Comparison of ENCODE assay signal across 16 mouse cellular contexts in genomic region chr13:72134101-72134768, GRCm38 (mm10).
DNase-seq lines count a peak whose midpoint lies in the region; ATAC-seq and TF ChIP-seq lines count a peak whose summit lies in the region.
"Had no signal": no experiment of that assay in that cellular context is flagged by ENCODE, and none has a peak within 500 bp of the region (broad histone marks: within the 10 kb centered on the region; RNA-seq: fewer than 3 reads in every experiment).

No protein-coding gene starts in this region.

- WGBS in embryonic facial prominence, embryonic 11.5 days, result 45% methylated on average over 8 of the region's 8 CpGs
- WGBS in heart, embryonic 15.5 days, result 23% methylated on average over 8 of the region's 8 CpGs
- 75% methylated on average over 8 of the region's 8 CpGs for WGBS in thymus, adult 2 months

- no peaks in the 10 kb centered on the region for H3K27me3 ChIP-seq in embryonic facial prominence, embryonic 11.5 days (ENCODE audit: control insufficient read depth, insufficient read depth, low read length)
- 0 out of 2 replicates have a peak, but pooled peaks cover 4% of the 10 kb centered on the region for H3K27me3 ChIP-seq in heart, embryonic 15.5 days
- no peaks in the 10 kb centered on the region for H3K27me3 ChIP-seq in thymus, adult 2 months (ENCODE audit: control insufficient read depth, insufficient read depth, low read length)
- H3K27me3 ChIP-seq: hindbrain, embryonic 15.5 days had no signal

- no peak overlapping the region for H3K27ac ChIP-seq in embryonic facial prominence, embryonic 11.5 days (replicated peaks; ENCODE audit: low read depth, low read length)
- H3K27ac ChIP-seq in heart, embryonic 15.5 days, result peak overlapping the region; percentile 78
- no peak overlapping the region for H3K27ac ChIP-seq in thymus, adult 2 months (ENCODE audit: control insufficient read depth, insufficient read depth, low read length)
- H3K27ac ChIP-seq: forebrain, embryonic 10.5 days; hindbrain, embryonic 15.5 days; limb, embryonic 13.5 days; midbrain, embryonic 10.5 days had no signal

- H3K9me3 ChIP-seq in embryonic facial prominence, embryonic 11.5 days (replicated peaks; ENCODE audit: control insufficient read depth, low read length), result no peaks in the 10 kb centered on the region
- H3K9me3 ChIP-seq in heart, embryonic 15.5 days (replicated peaks), result no peaks in the 10 kb centered on the region
- H3K9me3 ChIP-seq: forebrain, embryonic 10.5 days; hindbrain, embryonic 15.5 days; limb, embryonic 13.5 days; midbrain, embryonic 10.5 days had no signal

- intact Hi-C loops in gastrocnemius, postnatal 14 days (cut with DNase I; ENCODE audit: low total_unique reads), result no loop called here
- intact Hi-C loops in left cerebral cortex, postnatal 4 days (cut with DNase I), result no loop called here

- no peak for TF ChIP-seq CTCF in thymus, adult 2 months (IDR thresholded peaks at IDR 0.05; ENCODE audit: borderline replicate concordance, control insufficient read depth, extremely low read depth, insufficient read depth, low read length, poor library complexity)

- H3K4me3 ChIP-seq in embryonic facial prominence, embryonic 11.5 days (ENCODE audit: low read depth, low read length), result no peak overlapping the region
- no peak overlapping the region for H3K4me3 ChIP-seq in heart, embryonic 15.5 days
- no peak overlapping the region for H3K4me3 ChIP-seq in thymus, adult 2 months (ENCODE audit: control insufficient read depth, insufficient read depth, low read length)
- H3K4me3 ChIP-seq: forebrain, embryonic 10.5 days; hindbrain, embryonic 15.5 days; limb, embryonic 13.5 days; midbrain, embryonic 10.5 days had no signal

- peak; percentile 34; the same call in 1 of the 2 replicates for ATAC-seq in embryonic facial prominence, embryonic 11.5 days (replicated peaks; ENCODE audit: insufficient number of reproducible peaks, low FRiP score, low TSS enrichment, low read depth)
- peak; percentile 75 for ATAC-seq in heart, embryonic 15.5 days (replicated peaks; ENCODE audit: insufficient number of reproducible peaks, insufficient read depth, low FRiP score, low read depth)

- H3K36me3 ChIP-seq in embryonic facial prominence, embryonic 11.5 days (replicated peaks; ENCODE audit: control insufficient read depth, insufficient read depth, low read depth, low read length), result no peaks in the 10 kb centered on the region
- no peaks in the 10 kb centered on the region for H3K36me3 ChIP-seq in heart, embryonic 15.5 days
- H3K36me3 ChIP-seq in thymus, adult 2 months (ENCODE audit: control insufficient read depth, insufficient read depth, low read length), result no peaks in the 10 kb centered on the region
- H3K36me3 ChIP-seq: forebrain, embryonic 10.5 days; hindbrain, embryonic 15.5 days; limb, embryonic 13.5 days; midbrain, embryonic 10.5 days had no signal

- H3K4me1 ChIP-seq in embryonic facial prominence, embryonic 11.5 days (ENCODE audit: control insufficient read depth, insufficient read depth, low read length), result no peaks in the 10 kb centered on the region
- peaks cover 26% of the 10 kb centered on the region for H3K4me1 ChIP-seq in heart, embryonic 15.5 days (replicated peaks)
- no peaks in the 10 kb centered on the region for H3K4me1 ChIP-seq in thymus, adult 2 months (replicated peaks; ENCODE audit: control insufficient read depth, insufficient read depth, low read length)
- H3K4me1 ChIP-seq: hindbrain, embryonic 15.5 days had no signal

- no peak overlapping the region for H3K9ac ChIP-seq in embryonic facial prominence, embryonic 11.5 days (replicated peaks; ENCODE audit: low read length)
- no peak overlapping the region for H3K9ac ChIP-seq in heart, embryonic 15.5 days
- H3K9ac ChIP-seq: hindbrain, embryonic 15.5 days; limb, embryonic 13.5 days had no signal

- no peak for TF ChIP-seq POLR2A in thymus, adult 2 months (IDR thresholded peaks at IDR 0.05; ENCODE audit: control insufficient read depth, extremely low read depth, insufficient read depth, low read length, poor library complexity)

- peak; percentile 21 for DNase-seq in gastrocnemius, postnatal 25 days
- no peak for DNase-seq in gastrocnemius, postnatal 14 days
- peak; percentile 8 for DNase-seq in ES-CJ7 (ENCODE audit: low read depth, low spot score)
- peak; percentile 62 for DNase-seq in embryonic facial prominence, embryonic 11.5 days (ENCODE audit: low spot score)
- no peak for DNase-seq in right cerebral cortex, postnatal 36 days (ENCODE audit: low spot score in 2 of 2)
- no peak for DNase-seq in left cerebral cortex, postnatal 4 days
- no peak for DNase-seq in thymus, adult 2 months
- DNase-seq: cerebellum, adult 11 months; kidney, adult 2 months; lung, adult 18-20 months; spleen, adult 18-20 months had no signal

- no peak overlapping the region for H3K4me2 ChIP-seq in embryonic facial prominence, embryonic 11.5 days (ENCODE audit: low read depth, low read length)
- H3K4me2 ChIP-seq in heart, embryonic 15.5 days, result no peak overlapping the region
- H3K4me2 ChIP-seq: hindbrain, embryonic 15.5 days; limb, embryonic 13.5 days had no signal

Comparison
In these comparisons a context has a peak if more than half of its experiments do, and no peak if none do; other contexts are left out.
1. DNase-seq: peak in gastrocnemius, postnatal 25 days (single experiment), ES-CJ7 (single experiment) and embryonic facial prominence, embryonic 11.5 days (single experiment); none in gastrocnemius, postnatal 14 days (single experiment), right cerebral cortex, postnatal 36 days (0 of 2), left cerebral cortex, postnatal 4 days (single experiment) and thymus, adult 2 months (single experiment).